Mouse (Mus musculus): ENCODE measurements at regions not wholly inside any gene's neighbourhood (a gene's known extent, or its start where the extent isn't known, plus 50 kb on each side); places are given as distances from the start of the nearest gene placed in this dataset.

DNA sequence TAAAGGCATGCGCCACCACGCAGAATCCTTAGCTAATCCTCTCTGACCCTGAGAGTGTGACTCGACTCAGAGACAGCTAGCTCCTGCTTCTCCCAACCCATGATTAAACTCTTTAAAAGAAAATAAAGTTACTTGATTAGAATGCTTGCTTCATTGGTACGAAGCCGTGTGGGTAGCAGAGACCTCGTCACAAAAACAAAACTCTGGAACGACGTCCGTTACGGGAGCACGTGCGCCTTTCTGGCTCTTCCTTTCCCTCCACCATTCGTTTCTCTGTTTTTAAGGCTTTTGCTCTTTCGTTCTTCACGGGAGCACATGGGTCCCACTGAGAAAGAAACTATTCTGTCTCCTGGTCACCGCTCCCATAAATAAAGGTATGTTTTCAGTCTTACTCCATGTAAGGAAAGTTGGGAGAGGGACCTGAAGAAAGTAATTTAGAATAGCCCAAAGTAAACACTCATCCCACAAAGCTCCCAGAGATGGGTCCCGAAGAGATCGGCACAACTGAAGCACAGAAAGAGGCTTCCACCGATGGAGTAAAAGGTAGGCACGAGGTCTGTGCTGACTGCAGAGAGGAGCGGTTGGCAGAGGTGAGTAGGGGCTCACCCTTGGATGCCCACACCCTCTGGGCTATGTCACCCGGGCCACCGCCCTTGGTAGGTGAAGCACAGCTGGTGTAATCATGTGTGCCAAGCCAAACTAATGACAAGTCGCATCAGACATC is 70.2 kb upstream of the Cpm start:
- H3K4me3 ChIP-seq (ENCODE audit: low read depth, low read length): no peak overlapping the region
- no peak overlapping the region for H3K27ac ChIP-seq (ENCODE audit: low read length)
- no peak overlapping the region for H3K9ac ChIP-seq (replicated peaks; ENCODE audit: low read depth, low read length)
- H3K4me2 ChIP-seq (replicated peaks; ENCODE audit: low read depth, low read length): no peak overlapping the region
- 85% methylated on average over 24 of the region's 24 CpGs for WGBS
- no peak for ATAC-seq (ENCODE audit: insufficient number of reproducible peaks, insufficient read depth, low FRiP score, low read depth)
- H3K4me1 ChIP-seq (ENCODE audit: control insufficient read depth, insufficient read depth, low read length): no peaks in the 10 kb centered on the region
- H3K27me3 ChIP-seq (ENCODE audit: control insufficient read depth, insufficient read depth, low read length): no peaks in the 10 kb centered on the region
- no peaks in the 10 kb centered on the region for H3K36me3 ChIP-seq (ENCODE audit: control insufficient read depth, insufficient read depth, low read length)
- no peaks in the 10 kb centered on the region for H3K9me3 ChIP-seq (ENCODE audit: control insufficient read depth, low read depth, low read length)

DNA sequence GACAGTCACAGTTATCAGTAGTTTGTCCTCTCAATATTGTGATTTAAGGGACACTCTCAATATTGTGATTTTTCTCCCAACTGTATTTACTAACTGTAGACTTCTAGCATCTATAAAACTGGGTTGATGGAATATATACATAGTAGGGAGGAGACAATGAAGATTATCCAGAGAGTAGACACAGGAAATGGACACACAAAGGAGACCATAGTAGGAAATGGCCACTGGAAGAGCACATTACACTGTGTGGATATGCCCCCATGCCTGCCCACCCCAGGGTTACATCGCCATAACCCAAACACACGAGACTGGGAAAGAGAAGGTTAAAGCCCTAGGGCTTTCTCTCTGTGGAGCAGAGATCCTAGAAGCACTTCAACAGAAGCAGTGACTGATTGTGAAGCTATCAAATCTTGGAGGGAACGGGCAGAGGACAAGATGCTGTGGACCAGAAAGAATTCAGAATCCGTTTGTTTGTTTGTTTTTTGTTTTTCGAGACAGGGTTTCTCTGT is 71.0 kb upstream of the Cpm start:
- no peaks in the 10 kb centered on the region for H3K4me1 ChIP-seq (ENCODE audit: control insufficient read depth, insufficient read depth, low read length)
- no peak overlapping the region for H3K27ac ChIP-seq (ENCODE audit: low read length)
- H3K36me3 ChIP-seq (ENCODE audit: control insufficient read depth, insufficient read depth, low read length): no peaks in the 10 kb centered on the region
- H3K9me3 ChIP-seq (ENCODE audit: control insufficient read depth, low read depth, low read length): no peaks in the 10 kb centered on the region
- H3K4me3 ChIP-seq (ENCODE audit: low read depth, low read length): no peak overlapping the region
- H3K4me2 ChIP-seq (replicated peaks; ENCODE audit: low read depth, low read length): no peak overlapping the region
- H3K27me3 ChIP-seq (ENCODE audit: control insufficient read depth, insufficient read depth, low read length): no peaks in the 10 kb centered on the region
- no peak for ATAC-seq (ENCODE audit: insufficient number of reproducible peaks, insufficient read depth, low FRiP score, low read depth)
- 88% methylated on average over 5 of the region's 5 CpGs for WGBS
- H3K9ac ChIP-seq (replicated peaks; ENCODE audit: low read depth, low read length): no peak overlapping the region

DNA sequence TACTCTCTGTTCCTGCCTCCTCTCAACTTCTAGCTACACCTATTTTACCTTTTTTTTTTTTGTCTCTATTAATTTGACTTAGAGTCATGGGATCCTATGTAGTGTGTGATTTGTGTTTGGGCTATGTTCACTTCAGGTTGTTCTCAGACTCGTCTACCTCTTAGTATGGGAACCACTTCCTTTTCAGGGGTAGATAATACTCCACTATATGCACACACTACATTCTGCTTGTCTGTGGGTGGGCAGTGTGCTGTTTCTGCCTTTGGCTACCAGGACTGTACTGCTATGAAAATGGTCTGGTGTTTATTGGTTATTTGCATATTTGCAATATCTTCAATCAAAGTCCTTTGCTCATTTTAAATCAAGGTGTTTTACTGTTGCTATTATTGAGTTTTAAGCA is 71.6 kb upstream of the Cpm start:
- ATAC-seq (ENCODE audit: insufficient number of reproducible peaks, insufficient read depth, low FRiP score, low read depth): no peak
- H3K9ac ChIP-seq (replicated peaks; ENCODE audit: low read depth, low read length): no peak overlapping the region
- no peaks in the 10 kb centered on the region for H3K9me3 ChIP-seq (ENCODE audit: control insufficient read depth, low read depth, low read length)
- no peak overlapping the region for H3K4me3 ChIP-seq (ENCODE audit: low read depth, low read length)
- H3K36me3 ChIP-seq (ENCODE audit: control insufficient read depth, insufficient read depth, low read length): no peaks in the 10 kb centered on the region
- no peak overlapping the region for H3K27ac ChIP-seq (ENCODE audit: low read length)
- 86% methylated on average over 1 of the region's 1 CpGs for WGBS
- H3K27me3 ChIP-seq (ENCODE audit: control insufficient read depth, insufficient read depth, low read length): no peaks in the 10 kb centered on the region
- H3K4me2 ChIP-seq (replicated peaks; ENCODE audit: low read depth, low read length): no peak overlapping the region
- H3K4me1 ChIP-seq (ENCODE audit: control insufficient read depth, insufficient read depth, low read length): 0 out of 2 replicates have a peak, but pooled peaks cover 6% of the 10 kb centered on the region

DNA sequence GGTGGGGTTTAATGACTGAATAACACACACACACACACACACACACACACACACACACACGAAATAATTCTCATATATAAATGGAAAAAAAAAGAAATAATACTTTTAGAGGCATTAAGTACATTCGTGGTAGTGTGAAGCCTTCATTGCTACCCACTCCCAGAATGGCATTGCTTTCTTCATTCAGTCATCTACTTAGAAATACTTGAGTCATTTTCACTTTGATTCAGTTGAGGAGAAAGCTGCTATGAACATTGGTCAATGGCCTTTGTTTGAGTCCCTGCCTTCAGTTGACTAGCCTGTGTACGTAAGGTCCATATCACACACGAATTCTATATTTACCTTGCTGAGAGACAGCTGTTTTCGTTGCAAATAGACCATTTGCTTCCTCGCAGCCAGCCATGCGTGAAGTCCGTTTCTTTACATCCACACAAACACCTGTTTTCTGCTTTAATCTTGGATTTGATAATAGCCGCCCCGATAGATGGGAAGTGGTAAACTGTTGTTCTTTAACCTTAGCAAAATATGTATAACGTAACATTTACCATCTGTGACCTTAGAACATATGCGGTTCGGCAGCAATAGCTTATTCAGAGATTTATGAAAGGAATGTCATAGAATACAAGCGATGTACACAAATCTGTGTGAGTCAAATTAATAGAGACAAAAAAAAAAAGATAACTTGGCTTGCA is 72.3 kb upstream of the Cpm start:
- ATAC-seq (ENCODE audit: insufficient number of reproducible peaks, insufficient read depth, low FRiP score, low read depth): no peak; the same call in 1 of the 2 replicates
- H3K9me3 ChIP-seq (ENCODE audit: control insufficient read depth, low read depth, low read length): no peaks in the 10 kb centered on the region
- WGBS: 57% methylated on average over 14 of the region's 14 CpGs
- H3K4me3 ChIP-seq (ENCODE audit: low read depth, low read length): no peak overlapping the region
- H3K27me3 ChIP-seq (ENCODE audit: control insufficient read depth, insufficient read depth, low read length): no peaks in the 10 kb centered on the region
- H3K4me2 ChIP-seq (replicated peaks; ENCODE audit: low read depth, low read length): no peak overlapping the region
- no peak overlapping the region for H3K9ac ChIP-seq (replicated peaks; ENCODE audit: low read depth, low read length)
- no peak overlapping the region for H3K27ac ChIP-seq (ENCODE audit: low read length)
- 0 out of 2 replicates have a peak, but pooled peaks cover 8% of the 10 kb centered on the region for H3K4me1 ChIP-seq (ENCODE audit: control insufficient read depth, insufficient read depth, low read length)
- H3K36me3 ChIP-seq (ENCODE audit: control insufficient read depth, insufficient read depth, low read length): no peaks in the 10 kb centered on the region

DNA sequence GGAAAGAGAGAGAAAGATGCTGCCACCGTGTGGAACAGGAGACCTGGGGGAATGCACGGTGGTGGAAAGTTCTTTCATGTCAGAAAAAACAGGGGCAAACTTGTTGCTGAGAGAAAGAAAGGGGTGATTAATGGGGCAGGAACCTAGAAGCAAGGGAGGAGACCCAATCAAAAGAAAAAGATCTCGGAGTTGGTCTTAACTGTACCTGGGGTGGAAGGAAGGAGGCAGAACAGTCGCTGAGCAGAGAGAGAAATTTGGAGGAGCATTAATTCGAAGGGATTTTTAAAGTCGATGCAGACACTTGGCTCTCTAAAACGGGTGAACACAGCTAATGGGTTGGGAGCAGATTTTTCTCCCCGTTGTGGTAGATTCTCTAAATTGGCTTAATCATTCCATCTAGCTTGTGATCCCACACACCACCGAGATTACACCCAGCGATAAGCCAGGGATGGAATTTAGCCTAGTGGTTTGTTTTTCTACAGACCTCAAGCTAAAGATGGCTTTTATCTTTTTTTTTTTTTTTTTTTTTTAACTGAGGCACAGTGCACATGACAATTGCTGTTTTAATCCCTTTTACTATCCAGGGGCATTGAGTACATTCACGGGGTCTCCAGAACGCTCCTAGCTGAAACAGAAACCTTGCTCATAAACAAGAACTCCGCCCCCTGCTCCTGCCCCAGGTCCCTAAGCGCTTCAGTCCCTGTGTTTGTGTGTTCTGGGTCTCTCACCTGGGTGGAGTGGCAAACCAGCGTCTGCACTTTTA is 73.1 kb upstream of the Cpm start:
- H3K4me1 ChIP-seq (ENCODE audit: control insufficient read depth, insufficient read depth, low read length): 0 out of 2 replicates have a peak, but pooled peaks cover 9% of the 10 kb centered on the region
- WGBS: 27% methylated on average over 15 of the region's 15 CpGs
- H3K27me3 ChIP-seq (ENCODE audit: control insufficient read depth, insufficient read depth, low read length): no peaks in the 10 kb centered on the region
- no peak overlapping the region for H3K27ac ChIP-seq (ENCODE audit: low read length)
- H3K4me2 ChIP-seq (replicated peaks; ENCODE audit: low read depth, low read length): no peak overlapping the region
- no peaks in the 10 kb centered on the region for H3K36me3 ChIP-seq (ENCODE audit: control insufficient read depth, insufficient read depth, low read length)
- no peak for ATAC-seq (ENCODE audit: insufficient number of reproducible peaks, insufficient read depth, low FRiP score, low read depth)
- H3K4me3 ChIP-seq (ENCODE audit: low read depth, low read length): no peak overlapping the region
- no peaks in the 10 kb centered on the region for H3K9me3 ChIP-seq (ENCODE audit: control insufficient read depth, low read depth, low read length)
- no peak overlapping the region for H3K9ac ChIP-seq (replicated peaks; ENCODE audit: low read depth, low read length)

DNA sequence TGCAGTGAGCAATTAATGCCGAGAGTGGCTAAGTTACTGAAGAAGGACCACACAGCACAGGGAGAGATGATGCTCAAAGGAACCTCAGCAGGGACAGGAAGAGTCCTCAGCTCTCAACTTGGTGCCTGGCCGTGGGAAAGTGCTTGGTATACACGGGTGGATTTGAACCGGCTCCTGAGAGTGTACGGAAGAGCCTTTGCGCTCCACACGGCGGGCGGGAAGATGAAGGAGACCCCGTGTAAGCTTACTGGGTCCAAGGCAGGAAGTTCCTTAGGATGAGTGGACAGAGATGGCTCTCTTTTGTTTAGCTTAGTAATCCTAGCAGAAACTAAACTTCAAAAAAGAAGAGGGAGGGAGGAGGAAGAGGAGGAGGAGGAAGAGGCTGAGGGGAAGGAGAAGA is 73.8 kb upstream of the Cpm start:
- no peak for ATAC-seq (ENCODE audit: insufficient number of reproducible peaks, insufficient read depth, low FRiP score, low read depth)
- no peak overlapping the region for H3K4me2 ChIP-seq (replicated peaks; ENCODE audit: low read depth, low read length)
- H3K4me3 ChIP-seq (ENCODE audit: low read depth, low read length): no peak overlapping the region
- 75% methylated on average over 10 of the region's 10 CpGs for WGBS
- 0 out of 2 replicates have a peak, but pooled peaks cover 9% of the 10 kb centered on the region for H3K4me1 ChIP-seq (ENCODE audit: control insufficient read depth, insufficient read depth, low read length)
- no peaks in the 10 kb centered on the region for H3K9me3 ChIP-seq (ENCODE audit: control insufficient read depth, low read depth, low read length)
- no peaks in the 10 kb centered on the region for H3K36me3 ChIP-seq (ENCODE audit: control insufficient read depth, insufficient read depth, low read length)
- no peak overlapping the region for H3K27ac ChIP-seq (ENCODE audit: low read length)
- no peak overlapping the region for H3K9ac ChIP-seq (replicated peaks; ENCODE audit: low read depth, low read length)
- no peaks in the 10 kb centered on the region for H3K27me3 ChIP-seq (ENCODE audit: control insufficient read depth, insufficient read depth, low read length)

DNA sequence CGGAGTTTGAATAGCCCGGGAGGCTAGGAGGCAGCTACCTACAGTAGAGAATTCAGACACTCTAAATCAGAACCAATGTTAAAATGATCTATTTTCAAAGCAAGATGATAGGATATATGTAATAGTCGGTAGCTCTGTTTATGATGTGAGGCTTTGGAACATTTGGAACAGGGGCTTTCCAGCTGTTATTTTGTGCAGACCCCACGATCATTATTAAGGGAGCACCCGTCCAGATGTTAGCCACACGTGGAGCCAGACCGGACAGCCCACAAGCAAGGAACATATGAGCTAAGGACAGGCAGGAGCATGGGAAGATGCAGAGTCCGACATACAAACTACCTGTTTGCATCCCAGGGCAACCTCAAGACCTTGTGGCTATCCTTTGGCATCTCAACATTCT is 74.3 kb upstream of the Cpm start:
- no peak overlapping the region for H3K27ac ChIP-seq (ENCODE audit: low read length)
- 0 out of 2 replicates have a peak, but pooled peaks cover 9% of the 10 kb centered on the region for H3K4me1 ChIP-seq (ENCODE audit: control insufficient read depth, insufficient read depth, low read length)
- H3K9me3 ChIP-seq (ENCODE audit: control insufficient read depth, low read depth, low read length): no peaks in the 10 kb centered on the region
- H3K36me3 ChIP-seq (ENCODE audit: control insufficient read depth, insufficient read depth, low read length): no peaks in the 10 kb centered on the region
- no peak for ATAC-seq (ENCODE audit: insufficient number of reproducible peaks, insufficient read depth, low FRiP score, low read depth)
- no peak overlapping the region for H3K4me2 ChIP-seq (replicated peaks; ENCODE audit: low read depth, low read length)
- WGBS: 70% methylated on average over 8 of the region's 8 CpGs
- no peak overlapping the region for H3K4me3 ChIP-seq (ENCODE audit: low read depth, low read length)
- no peaks in the 10 kb centered on the region for H3K27me3 ChIP-seq (ENCODE audit: control insufficient read depth, insufficient read depth, low read length)
- no peak overlapping the region for H3K9ac ChIP-seq (replicated peaks; ENCODE audit: low read depth, low read length)

DNA sequence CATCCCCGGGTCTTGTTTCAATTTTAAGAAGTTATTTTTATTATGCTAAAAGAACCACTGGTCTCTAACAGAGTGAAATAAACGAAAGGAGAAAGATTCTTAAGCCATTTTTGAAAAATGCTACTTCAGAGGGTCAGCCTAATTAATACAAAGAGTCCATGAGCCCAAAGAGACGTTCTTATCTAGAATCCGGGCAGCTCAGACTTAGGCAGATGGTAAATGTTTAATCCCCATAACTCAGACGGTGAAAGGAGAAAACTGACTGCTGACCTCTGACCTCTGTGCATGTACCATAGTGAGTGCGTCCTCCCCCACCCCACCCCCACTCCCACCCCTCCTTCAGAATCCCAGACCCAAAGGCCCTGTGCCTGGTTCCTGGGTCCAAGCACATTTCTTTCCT is 74.8 kb upstream of the Cpm start:
- Histone ChIP-seq H3K4me3 (ENCODE audit: low read depth, low read length) (no peak overlapping the region), H3K36me3 (ENCODE audit: control insufficient read depth, insufficient read depth, low read length) (no peaks in the 10 kb centered on the region), H3K9me3 (ENCODE audit: control insufficient read depth, low read depth, low read length) (no peaks in the 10 kb centered on the region), H3K4me2 (replicated peaks; ENCODE audit: low read depth, low read length) (no peak overlapping the region), H3K9ac (replicated peaks; ENCODE audit: low read depth, low read length) (no peak overlapping the region), H3K4me1 (ENCODE audit: control insufficient read depth, insufficient read depth, low read length) (0 out of 2 replicates have a peak, but pooled peaks cover 9% of the 10 kb centered on the region), H3K27ac (ENCODE audit: low read length) (no peak overlapping the region), H3K27me3 (ENCODE audit: control insufficient read depth, insufficient read depth, low read length) (no peaks in the 10 kb centered on the region)
- 27% methylated on average over 6 of the region's 6 CpGs for WGBS
- no peak for ATAC-seq (ENCODE audit: insufficient number of reproducible peaks, insufficient read depth, low FRiP score, low read depth)

Measured in stomach, embryonic 14.5 days (tissue).